Mouse (Mus musculus) left cerebral cortex, adult 18-20 months (tissue): ENCODE data around the gene Plxnd1. TPM values are rescaled to one million over a fixed set of nuclear protein-coding genes. Genes with fewer than 3 reads are reported as not detected.

Experiments used
- DNase-seq, 2 experiments: peaks; one replicate each; pipeline ENCODE4 v3.0.0; 2021 to 2022; ENCODE audit warnings: low spot score in 2 of 2, mixed read lengths in 1 of 2
- total RNA-seq, 2 experiments: library from RNA; stranded (reverse); gene quantifications; 2 replicates each; pipeline ENCODE4 v1.2.3; 2021

Plxnd1 gene
- total RNA-seq, 2 experiments from 2014 or later = 103 to 123 TPM

- DNase-seq = no peak
Observed at GRCm38 (mm10) chr6:115983306-115984038, 11.3 kb downstream of the Plxnd1 start.

- no peak for DNase-seq
Observed at GRCm38 (mm10) chr6:115982889-115983288, 11.9 kb downstream of the Plxnd1 start.

GRCm38 (mm10) chr6:115978596-115978995, 16.2 kb downstream of the Plxnd1 start:
- no peak for DNase-seq

GRCm38 (mm10) chr6:115977810-115978209, 17.0 kb downstream of the Plxnd1 start:
- no peak for DNase-seq

GRCm38 (mm10) chr6:115975606-115976005, 19.2 kb downstream of the Plxnd1 start:
- DNase-seq = no peak

- DNase-seq = no peak
Observed at GRCm38 (mm10) chr6:115973881-115974662, 20.7 kb downstream of the Plxnd1 start.

- DNase-seq = no peak
Observed at GRCm38 (mm10) chr6:115973139-115973875, 21.5 kb downstream of the Plxnd1 start.

GRCm38 (mm10) chr6:115972083-115972764, 22.6 kb downstream of the Plxnd1 start:
- no peak for DNase-seq

- DNase-seq = no peak
Observed at GRCm38 (mm10) chr6:115971273-115972060, 23.3 kb downstream of the Plxnd1 start.

- DNase-seq = no peak
Observed at GRCm38 (mm10) chr6:115969952-115970351, 24.9 kb downstream of the Plxnd1 start.

- no peak for DNase-seq
Observed at GRCm38 (mm10) chr6:115969103-115969502, 25.7 kb downstream of the Plxnd1 start.

- DNase-seq = no peak
Observed at GRCm38 (mm10) chr6:115968700-115969099, 26.1 kb downstream of the Plxnd1 start.

GRCm38 (mm10) chr6:115968086-115968485, 26.7 kb downstream of the Plxnd1 start:
- no peak for DNase-seq

- no peak for DNase-seq
Observed at GRCm38 (mm10) chr6:115967291-115967880, 27.4 kb downstream of the Plxnd1 start.

- no peak for DNase-seq
Observed at GRCm38 (mm10) chr6:115966227-115966966, 28.4 kb downstream of the Plxnd1 start.

- DNase-seq = no peak
Observed at GRCm38 (mm10) chr6:115963656-115964055, 31.1 kb downstream of the Plxnd1 start.

- no peak for DNase-seq
Observed at GRCm38 (mm10) chr6:115962439-115963085, 32.2 kb downstream of the Plxnd1 start.

GRCm38 (mm10) chr6:115961743-115962142, 33.1 kb downstream of the Plxnd1 start:
- DNase-seq = no peak

GRCm38 (mm10) chr6:115960322-115960721, 34.5 kb downstream of the Plxnd1 start:
- DNase-seq = no peak
